Mouse (Mus musculus) erythroblast, embryonic 14.5 days (primary cell): Measurements from ENCODE around the gene Klhdc2.

ENCODE experiments used
- GATA1 ChIP-seq: IDR thresholded peaks from 2 replicates; pipeline ENCODE4 v1.6.1; 2012; ENCODE audit warnings: low read length, inconsistent platforms, mixed read lengths
- TAL1 ChIP-seq: IDR thresholded peaks from 3 replicates; pipeline ENCODE4 v1.6.1; 2012; ENCODE audit warnings: low read length, inconsistent platforms, mixed read lengths

GRCm38 (mm10) chr12:69356546-69357299, 60.2 kb downstream of the Klhdc2 start, which contains the start of gene Nemf:
- TF ChIP-seq TAL1 = no peak
- no peak for TF ChIP-seq GATA1
